Mouse (Mus musculus) hindbrain, embryonic 16.5 days (tissue): ENCODE results near the gene Tyw1. TPM values are rescaled to one million over a fixed set of nuclear protein-coding genes. Genes with fewer than 3 reads are reported as not detected.

ENCODE experiments used
- ATAC-seq: fragments of 200-750 bp; cut with Nextera tagmentation; 2 replicates; pipeline ENCODE4 v1.8.0; 2017; ENCODE audit warnings: moderate TSS enrichment, moderate library complexity
- H3K27ac ChIP-seq: fragments of 300-500 bp; sonication (generic); 2 replicates; pipeline ENCODE4 v1.5.1; 2014; ENCODE audit warnings: low read depth, mild to moderate bottlenecking, control low read depth, low read length, moderate library complexity
- H3K27me3 ChIP-seq: fragments of 300-500 bp; sonication (generic); replicated peaks from 2 replicates; pipeline ENCODE4 v1.6.1; 2014; ENCODE audit warnings: low read length; ENCODE audit not compliant: control insufficient read depth, insufficient read depth
- H3K36me3 ChIP-seq: fragments of 300-500 bp; sonication (generic); 2 replicates; pipeline ENCODE4 v1.6.1; 2014; ENCODE audit warnings: mild to moderate bottlenecking, low read length, moderate library complexity, mixed read lengths; ENCODE audit not compliant: control insufficient read depth, insufficient read depth
- H3K4me1 ChIP-seq: fragments of 300-500 bp; sonication (generic); 2 replicates; pipeline ENCODE4 v1.6.1; 2014; ENCODE audit warnings: low read depth, low read length; ENCODE audit not compliant: control insufficient read depth, insufficient read depth
- H3K4me2 ChIP-seq: fragments of 300-500 bp; sonication (generic); 2 replicates; pipeline ENCODE4 v1.6.1; 2014; ENCODE audit warnings: mild to moderate bottlenecking, low read length, control low read depth, moderate library complexity
- H3K4me3 ChIP-seq: fragments of 300-500 bp; sonication (generic); 2 replicates; pipeline ENCODE4 v1.5.1; 2014; ENCODE audit warnings: mild to moderate bottlenecking, low read length, control low read depth, moderate library complexity
- H3K9ac ChIP-seq: fragments of 300-500 bp; sonication (generic); 2 replicates; pipeline ENCODE4 v1.6.1; 2014; ENCODE audit warnings: low read depth, mild to moderate bottlenecking, control low read depth, low read length, moderate library complexity
- H3K9me3 ChIP-seq: fragments of 300-500 bp; sonication (generic); 2 replicates; pipeline ENCODE4 v1.6.1; 2014; ENCODE audit warnings: mild to moderate bottlenecking, low read length, moderate library complexity; ENCODE audit not compliant: control insufficient read depth
- WGBS: fragments of 180-500 bp; shearing (Covaris S2); extraction: QIAGEN DNeasy Blood & Tissue Kit; methylation state at CpG from one replicate; pipeline ENCODE4 v1.1.7; 2014; 5-methylcytosine and 5-hydroxymethylcytosine counted together
- polyA plus RNA-seq: library from polyadenylated mRNA; unstranded; fragments of >200 nt; fragmentation: Nextera tagmentation; extraction: Ambion mirVana; gene quantifications from 2 replicates; pipeline ENCODE4 v1.2.1, GENCODE M21; 2015

The Tyw1 gene
- 22.0 and 23.5 TPM in 2 replicates for polyA plus RNA-seq

DNA sequence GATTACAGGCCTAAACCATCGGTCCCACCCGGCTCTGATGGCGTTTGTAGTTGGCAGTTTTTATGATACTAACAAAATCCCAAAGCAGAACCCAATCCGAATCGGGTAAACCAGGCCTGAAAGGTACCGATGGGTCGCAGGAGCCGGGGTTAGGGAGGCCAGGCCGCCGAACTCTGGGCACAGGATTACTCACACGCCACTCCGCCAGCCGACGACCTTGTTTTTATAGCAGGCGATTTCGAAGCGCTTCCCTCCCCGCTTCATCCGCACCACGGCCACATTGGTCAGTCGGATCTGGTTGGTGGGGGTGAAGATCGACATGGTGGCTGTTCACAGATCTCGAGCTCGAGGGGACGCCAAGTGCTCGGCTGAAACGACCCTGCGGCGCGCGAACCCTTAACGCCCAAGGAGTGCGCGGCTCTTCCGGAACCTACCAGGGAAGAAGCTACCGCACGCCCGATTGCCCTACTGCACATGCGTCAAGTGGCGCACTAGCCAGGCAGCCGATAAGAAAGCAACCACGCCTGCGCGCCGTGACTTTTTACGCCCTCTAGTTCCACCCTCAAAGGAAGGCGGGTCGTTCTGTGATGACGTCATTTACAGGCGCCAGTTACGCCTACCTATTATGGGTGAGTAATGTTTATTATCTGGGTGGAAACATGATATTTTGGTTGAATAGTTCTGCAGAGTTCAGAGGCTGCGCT lies at the start of gene Tyw1, which contains the start of gene Sbds:
TSS of gene Tyw1 (plus strand) at position 603 of the 704 bp plus-strand sequence.
TSS of gene Sbds (minus strand) at position 514 of the 704 bp plus-strand sequence.
- peak; percentile 89 for ATAC-seq
- H3K27me3 ChIP-seq: no peaks in the 10 kb centered on the region
- H3K9ac ChIP-seq: peak within 1 kb of the TSS; percentile 84
- peak within 1 kb of the TSS; percentile 85 for H3K27ac ChIP-seq
- no peaks in the 10 kb centered on the region for H3K9me3 ChIP-seq
- peak within 1 kb of the TSS; percentile 93 for H3K4me2 ChIP-seq
- H3K36me3 ChIP-seq: 0 out of 2 replicates have a peak, but pooled peaks cover 11% of the 10 kb centered on the region
- peak within 1 kb of the TSS; percentile 76 for H3K4me3 ChIP-seq
- under 1% methylated on average over 52 of the region's 52 CpGs for WGBS
- H3K4me1 ChIP-seq: peaks cover 18% of the 10 kb centered on the region

DNA sequence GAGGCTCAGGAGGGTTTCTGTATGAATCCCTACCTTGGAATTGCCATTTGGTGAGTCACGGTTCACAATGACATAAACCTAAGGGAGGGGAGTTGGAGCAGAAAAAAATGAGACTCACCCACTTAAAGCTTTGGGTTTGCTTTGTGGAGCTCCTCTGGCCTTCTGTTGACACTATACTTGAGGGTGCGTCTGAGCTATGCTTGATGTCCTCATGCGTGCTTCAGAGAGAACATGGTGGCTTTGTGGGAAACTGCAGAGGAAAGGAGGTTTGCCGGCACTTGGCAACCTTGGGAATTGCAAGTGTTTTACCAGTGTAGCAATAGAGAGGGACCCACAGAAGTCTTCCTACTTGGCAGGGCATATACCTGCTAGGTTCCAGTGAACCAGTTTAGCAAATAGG lies 48.1 kb upstream of the Tyw1 start:
- Histone ChIP-seq H3K9me3 (no peaks in the 10 kb centered on the region), H3K9ac (no peak overlapping the region), H3K4me2 (no peak overlapping the region), H3K27ac (no peak overlapping the region), H3K4me3 (no peak overlapping the region), H3K36me3 (peaks cover 26% of the 10 kb centered on the region), H3K27me3 (no peaks in the 10 kb centered on the region), H3K4me1 (no peaks in the 10 kb centered on the region)
- 95% methylated on average over 4 of the region's 4 CpGs for WGBS
- no peak for ATAC-seq

DNA sequence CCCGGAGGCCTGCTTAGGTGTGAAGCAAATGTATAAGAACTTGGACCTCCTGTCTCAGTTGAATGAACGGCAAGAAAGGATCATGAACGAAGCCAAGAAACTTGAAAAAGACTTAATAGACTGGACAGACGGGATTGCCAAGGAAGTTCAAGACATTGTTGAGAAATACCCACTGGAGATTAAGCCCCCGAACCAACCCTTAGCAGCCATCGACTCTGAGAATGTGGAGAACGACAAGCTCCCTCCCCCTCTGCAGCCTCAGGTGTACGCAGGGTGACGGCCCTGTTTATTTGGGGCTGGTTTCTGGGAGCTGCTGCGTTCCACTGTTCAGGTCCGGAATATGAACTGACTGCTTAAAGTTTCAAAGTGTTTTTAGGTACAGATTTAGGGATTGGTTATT lies 42.5 kb upstream of the Tyw1 start:
- Histone ChIP-seq H3K4me3 (no peak overlapping the region), H3K4me1 (no peaks in the 10 kb centered on the region), H3K4me2 (no peak overlapping the region), H3K9ac (no peak overlapping the region), H3K36me3 (peaks cover 20% of the 10 kb centered on the region), H3K27me3 (no peaks in the 10 kb centered on the region), H3K27ac (no peak overlapping the region), H3K9me3 (no peaks in the 10 kb centered on the region)
- WGBS: 92% methylated on average over 11 of the region's 11 CpGs
- ATAC-seq: no peak

DNA sequence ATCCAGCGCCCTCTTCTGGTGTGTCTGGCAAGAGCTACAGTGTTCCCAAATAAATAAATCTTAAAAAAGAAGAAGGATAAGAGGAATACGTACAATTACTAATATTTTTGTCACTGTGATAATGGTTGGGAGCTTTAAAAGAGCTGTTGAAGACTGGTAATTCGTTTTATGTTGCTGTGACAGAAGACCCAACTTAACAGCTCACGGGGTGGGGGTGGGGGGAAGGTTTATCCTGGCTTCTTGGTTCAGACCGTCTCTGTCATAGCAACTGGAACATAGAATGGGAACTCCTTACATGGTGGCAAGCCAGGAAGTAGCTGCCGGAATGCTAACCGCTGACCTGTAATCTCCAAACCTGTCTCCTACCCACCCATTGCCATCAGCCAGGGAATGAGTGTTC lies 38.6 kb upstream of the Tyw1 start, which contains the start of gene Tmem248:
TSS of gene Tmem248 (plus strand) at position 301 of the 400 bp plus-strand sequence.
- Histone ChIP-seq H3K4me2 (no peak within 1 kb of the TSS), H3K9me3 (no peaks in the 10 kb centered on the region), H3K9ac (no peak within 1 kb of the TSS), H3K27me3 (no peaks in the 10 kb centered on the region), H3K4me3 (no peak within 1 kb of the TSS), H3K36me3 (peaks cover 5% of the 10 kb centered on the region), H3K4me1 (peaks cover 8% of the 10 kb centered on the region), H3K27ac (no peak within 1 kb of the TSS)
- no peak for ATAC-seq
- WGBS: 83% methylated on average over 7 of the region's 7 CpGs

DNA sequence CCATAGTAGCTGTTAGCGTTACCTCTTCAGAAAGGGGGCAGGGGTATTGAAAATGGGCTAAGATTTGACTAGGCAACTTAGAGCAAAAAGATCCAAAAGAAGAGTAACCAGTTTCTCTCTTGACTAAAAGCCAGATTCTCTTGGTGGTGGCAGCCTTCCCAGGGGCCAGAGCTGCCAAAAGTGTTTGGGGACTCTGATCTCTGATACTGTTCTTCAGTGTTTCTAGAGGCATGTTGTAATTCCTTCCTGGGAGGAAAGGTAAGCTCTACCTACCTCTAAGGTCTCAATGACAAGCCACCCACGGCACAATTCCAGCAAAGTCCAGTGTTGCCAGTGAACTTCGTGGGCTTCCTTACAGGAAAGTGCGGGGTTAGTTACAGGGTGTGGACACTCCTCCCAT lies 38.0 kb upstream of the Tyw1 start:
- Histone ChIP-seq H3K4me1 (peaks cover 8% of the 10 kb centered on the region), H3K27me3 (no peaks in the 10 kb centered on the region), H3K4me3 (no peak overlapping the region), H3K27ac (no peak overlapping the region), H3K9me3 (no peaks in the 10 kb centered on the region), H3K4me2 (no peak overlapping the region), H3K9ac (no peak overlapping the region), H3K36me3 (peaks cover 2% of the 10 kb centered on the region)
- 92% methylated on average over 4 of the region's 4 CpGs for WGBS
- ATAC-seq: no peak

DNA sequence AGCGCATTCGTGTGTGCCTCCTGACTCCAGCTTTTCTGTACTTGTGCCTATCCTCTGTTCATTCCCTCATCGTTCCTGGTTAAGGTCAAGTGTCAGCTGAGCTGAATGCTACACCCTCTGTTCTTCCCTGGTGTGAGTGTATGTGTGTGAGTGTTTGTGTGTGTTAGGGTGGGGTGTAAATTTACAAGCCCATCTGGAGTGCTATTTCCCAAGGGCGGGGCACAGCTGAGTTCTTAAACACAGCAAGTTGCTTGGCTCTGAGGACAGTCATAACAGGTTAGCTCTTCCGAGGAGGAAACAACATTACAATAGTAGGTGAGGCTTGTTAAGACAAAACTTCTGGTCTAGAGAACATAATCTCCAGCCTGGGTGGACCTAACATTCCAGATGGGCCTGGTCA lies 37.1 kb upstream of the Tyw1 start:
- no peak overlapping the region for H3K27ac ChIP-seq
- no peak for ATAC-seq
- no peak overlapping the region for H3K9ac ChIP-seq
- H3K4me2 ChIP-seq: no peak overlapping the region
- H3K9me3 ChIP-seq: no peaks in the 10 kb centered on the region
- no peaks in the 10 kb centered on the region for H3K27me3 ChIP-seq
- WGBS: 84% methylated on average over 5 of the region's 5 CpGs
- H3K4me3 ChIP-seq: no peak overlapping the region
- peaks cover 12% of the 10 kb centered on the region for H3K4me1 ChIP-seq
- H3K36me3 ChIP-seq: peaks cover 2% of the 10 kb centered on the region; the same call in 1 of the 2 replicates

DNA sequence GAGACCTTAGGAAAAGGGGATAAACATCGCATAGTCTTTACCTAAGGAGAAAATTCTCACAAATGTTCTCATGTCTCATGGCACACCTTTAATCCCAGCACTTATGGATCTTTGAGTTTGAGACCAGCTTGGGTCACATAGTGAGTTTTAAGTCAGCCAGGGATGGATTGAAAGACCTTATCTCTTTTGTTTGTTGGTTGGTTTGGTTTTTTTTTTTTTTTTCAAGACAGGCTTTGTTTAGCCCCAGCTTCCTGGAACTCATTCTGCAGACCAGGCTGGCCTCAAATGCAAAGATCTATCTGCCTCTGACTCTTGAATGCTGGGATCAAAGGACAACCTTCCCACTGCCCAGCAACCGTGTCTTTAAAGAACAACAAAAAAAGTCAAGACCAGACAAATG lies 34.1 kb upstream of the Tyw1 start:
- Histone ChIP-seq H3K36me3 (no peaks in the 10 kb centered on the region), H3K27ac (peak overlapping the region; percentile 86), H3K9ac (peak overlapping the region; percentile 78), H3K9me3 (no peaks in the 10 kb centered on the region), H3K4me1 (peaks cover 19% of the 10 kb centered on the region), H3K27me3 (no peaks in the 10 kb centered on the region), H3K4me3 (peak overlapping the region; percentile 54), H3K4me2 (peak overlapping the region; percentile 82)
- ATAC-seq: 0 out of 2 replicates have a peak, but pooled peaks have one; percentile 3
- 54% methylated on average over 2 of the region's 2 CpGs for WGBS

DNA sequence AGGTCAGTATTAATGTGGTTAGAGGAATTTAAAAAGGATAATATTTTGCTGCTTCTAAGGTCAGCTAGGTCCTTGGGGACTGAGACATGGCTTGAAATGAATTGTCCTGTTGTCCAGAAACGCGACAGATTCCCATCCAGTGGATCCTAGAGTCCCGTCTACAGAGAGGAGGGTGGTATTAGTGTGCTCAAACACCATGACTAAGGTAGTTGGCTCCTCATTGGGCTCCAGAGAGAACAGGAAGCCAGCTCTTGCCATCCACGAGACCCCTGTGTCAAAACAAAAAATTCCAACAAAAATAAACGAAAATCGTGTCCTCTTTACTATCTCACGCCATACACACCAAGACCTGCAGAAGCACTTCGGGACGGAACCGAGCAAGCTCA lies 33.7 kb upstream of the Tyw1 start:
- WGBS: 0% methylated on average over 10 of the region's 10 CpGs

DNA sequence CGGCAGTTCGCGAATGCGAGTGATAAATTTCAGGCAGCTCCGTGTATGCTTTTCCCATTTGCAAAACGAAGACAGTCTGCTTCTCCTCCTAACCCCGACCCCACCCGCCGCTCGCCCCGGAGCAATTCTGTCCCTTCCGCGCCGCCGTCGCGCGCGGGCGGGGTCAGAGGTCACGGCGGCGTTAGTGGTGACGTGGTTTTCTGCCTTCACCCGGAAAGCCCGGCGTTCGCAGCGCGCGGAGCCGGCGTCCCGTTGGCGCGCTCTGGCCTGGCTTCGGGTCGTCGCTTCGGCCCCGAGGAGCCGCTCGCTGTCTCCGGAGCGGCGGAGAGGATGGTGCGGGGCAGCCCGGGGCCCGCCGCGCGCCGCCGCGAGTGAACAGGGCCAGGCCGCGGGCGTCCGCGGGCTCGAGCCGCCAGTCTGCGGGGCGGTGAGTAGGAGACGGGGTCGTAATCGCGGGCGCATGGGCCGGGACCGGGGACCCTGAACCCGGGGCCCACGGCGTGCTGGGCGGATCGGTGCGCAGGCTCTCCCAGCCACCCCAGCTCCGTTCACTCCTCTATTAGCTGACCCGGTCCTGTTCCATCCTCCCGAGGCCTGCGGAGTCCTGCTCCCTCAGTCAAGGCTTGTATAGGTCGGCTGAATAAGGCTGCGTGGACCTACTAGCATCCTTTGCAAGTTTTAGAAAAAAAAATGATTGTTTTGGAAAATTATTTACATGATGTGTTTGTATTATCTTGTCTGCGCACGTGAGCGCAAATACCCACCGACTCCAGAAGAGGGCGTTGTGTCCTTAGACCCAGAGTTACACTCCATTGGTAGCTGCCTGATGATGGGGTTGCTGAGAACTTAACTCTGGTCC lies 33.0 kb upstream of the Tyw1 start:
- WGBS: under 1% methylated on average over 80 of the region's 88 CpGs
- Histone ChIP-seq H3K4me3 (peak overlapping the region; percentile 54), H3K27ac (peak overlapping the region; percentile 86), H3K27me3 (no peaks in the 10 kb centered on the region), H3K9ac (peak overlapping the region; percentile 78), H3K9me3 (no peaks in the 10 kb centered on the region), H3K4me1 (peaks cover 19% of the 10 kb centered on the region), H3K36me3 (no peaks in the 10 kb centered on the region), H3K4me2 (peak overlapping the region; percentile 82)
- peak; percentile 87 for ATAC-seq

More for the DNA sequence above, 33.7 kb upstream of the Tyw1 start:
- no peaks in the 10 kb centered on the region for H3K36me3 ChIP-seq
- H3K9me3 ChIP-seq: no peaks in the 10 kb centered on the region
- peak overlapping the region; percentile 78 for H3K9ac ChIP-seq
- peak overlapping the region; percentile 86 for H3K27ac ChIP-seq
- ATAC-seq: peak; percentile 72
- peak overlapping the region; percentile 82 for H3K4me2 ChIP-seq
- peak overlapping the region; percentile 54 for H3K4me3 ChIP-seq
- H3K4me1 ChIP-seq: peaks cover 19% of the 10 kb centered on the region
- no peaks in the 10 kb centered on the region for H3K27me3 ChIP-seq
